Mouse (Mus musculus): Measurements from ENCODE around the gene Fam193a.

DNA sequence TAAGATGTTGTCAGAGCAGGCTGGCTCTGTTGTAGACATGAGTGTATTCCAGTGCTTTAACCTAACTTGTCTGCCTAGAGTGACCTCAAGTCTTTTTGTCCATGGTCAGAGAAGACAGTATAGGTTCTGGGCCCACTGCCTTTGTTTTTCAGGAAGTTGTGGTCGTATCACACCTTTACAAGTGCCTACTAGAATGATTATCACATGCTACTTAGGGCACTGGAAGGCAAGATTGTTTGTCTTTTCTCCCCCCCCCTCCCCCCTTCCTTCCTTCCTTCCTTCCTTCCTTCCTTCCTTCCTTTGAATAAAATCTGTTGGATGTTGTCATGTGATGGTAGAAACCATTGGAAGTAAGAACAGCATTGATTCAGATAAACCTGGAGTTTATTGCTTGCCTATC lies 49.5 kb downstream of the Fam193a start:
- TF ChIP-seq GATA1 (IDR thresholded peaks at IDR 0.05; ENCODE audit: borderline replicate concordance, low read length) (no peak), FLI1 (IDR thresholded peaks at IDR 0.05; ENCODE audit: low read length) (no peak)

Data from megakaryocyte, embryonic 14.5 days (primary cell).